Mouse (Mus musculus) heart, embryonic 10.5 days (tissue): Measurements from ENCODE around the gene Esrrb. TPM values are rescaled to one million over a fixed set of nuclear protein-coding genes. Genes with fewer than 3 reads are reported as not detected.
A peak's percentile ranks its signal among the peaks of the same experiment; 100 is the strongest.

Source experiments
- DNase-seq: peaks from one replicate; pipeline ENCODE4 v3.0.0-alpha.2; 2017; ENCODE audit warnings: low spot score
- H3K27ac ChIP-seq: fragments of 300-500 bp; sonication (generic); 2 replicates; pipeline ENCODE4 v1.5.1; 2016; ENCODE audit warnings: mild to moderate bottlenecking
- H3K27me3 ChIP-seq: fragments of 300-500 bp; sonication (generic); 2 replicates; pipeline ENCODE4 v1.6.1; 2016; ENCODE audit warnings: mild to moderate bottlenecking; ENCODE audit not compliant: poor library complexity, insufficient read depth, severe bottlenecking
- H3K36me3 ChIP-seq: fragments of 300-500 bp; sonication (generic); 2 replicates; pipeline ENCODE4 v1.6.1; 2016; ENCODE audit warnings: mild to moderate bottlenecking, moderate library complexity
- H3K4me1 ChIP-seq: fragments of 300-500 bp; sonication (generic); 2 replicates; pipeline ENCODE4 v1.6.1; 2016; ENCODE audit warnings: mild to moderate bottlenecking
- H3K4me3 ChIP-seq: fragments of 300-500 bp; sonication (generic); 2 replicates; pipeline ENCODE4 v1.5.1; 2016; ENCODE audit warnings: mild to moderate bottlenecking, moderate library complexity
- H3K9me3 ChIP-seq: fragments of 300-500 bp; sonication (generic); 2 replicates; pipeline ENCODE4 v1.6.1; 2016; ENCODE audit warnings: mild to moderate bottlenecking, moderate library complexity
- WGBS: fragments of 180-500 bp; shearing (Covaris S2); methylation state at CpG from one replicate; pipeline ENCODE4 v1.1.7; 2016; 5-methylcytosine and 5-hydroxymethylcytosine counted together
- polyA plus RNA-seq: library from polyadenylated mRNA; unstranded; fragments of >200 nt; fragmentation: Nextera tagmentation; extraction: Ambion mirVana; gene quantifications from 2 replicates; pipeline ENCODE4 v1.2.1, GENCODE M21; 2016

The Esrrb gene
- polyA plus RNA-seq, 1 experiment from 2014 or later: 1.6 TPM

GRCm38 (mm10) chr12:86370611-86371383 is 9.9 kb downstream of the Esrrb start:
- Histone ChIP-seq H3K9me3 (no peaks in the 10 kb centered on the region), H3K4me3 (no peak overlapping the region), H3K27me3 (peaks cover 19% of the 10 kb centered on the region), H3K36me3 (no peaks in the 10 kb centered on the region), H3K4me1 (peaks cover 12% of the 10 kb centered on the region; the same call in 1 of the 2 replicates), H3K27ac (no peak overlapping the region)
- 86% methylated on average over 17 of the region's 17 CpGs for WGBS
- DNase-seq: no peak

GRCm38 (mm10) chr12:86374286-86374685 is 13.4 kb downstream of the Esrrb start:
- no peak for DNase-seq
- no peaks in the 10 kb centered on the region for H3K9me3 ChIP-seq
- 79% methylated on average over 8 of the region's 8 CpGs for WGBS
- no peaks in the 10 kb centered on the region for H3K36me3 ChIP-seq
- H3K4me1 ChIP-seq: peaks cover 13% of the 10 kb centered on the region; the same call in 1 of the 2 replicates
- no peak overlapping the region for H3K4me3 ChIP-seq
- no peak overlapping the region for H3K27ac ChIP-seq
- peaks cover 29% of the 10 kb centered on the region for H3K27me3 ChIP-seq

GRCm38 (mm10) chr12:86379672-86380213 is 18.8 kb downstream of the Esrrb start:
- no peaks in the 10 kb centered on the region for H3K9me3 ChIP-seq
- no peak for DNase-seq
- WGBS: 26% methylated on average over 15 of the region's 15 CpGs
- H3K27me3 ChIP-seq: peaks cover 59% of the 10 kb centered on the region
- no peaks in the 10 kb centered on the region for H3K36me3 ChIP-seq
- H3K27ac ChIP-seq: no peak overlapping the region
- peaks cover 26% of the 10 kb centered on the region for H3K4me1 ChIP-seq
- no peak overlapping the region for H3K4me3 ChIP-seq

- Histone ChIP-seq H3K27ac (no peak overlapping the region), H3K36me3 (no peaks in the 10 kb centered on the region), H3K4me3 (no peak overlapping the region), H3K27me3 (peaks cover 35% of the 10 kb centered on the region), H3K9me3 (no peaks in the 10 kb centered on the region), H3K4me1 (peaks cover 20% of the 10 kb centered on the region)
- WGBS: 30% methylated on average over 6 of the region's 6 CpGs
- DNase-seq: no peak
Observed at GRCm38 (mm10) chr12:86383803-86384202, 22.9 kb downstream of the Esrrb start.

GRCm38 (mm10) chr12:86387671-86388270 is 26.9 kb downstream of the Esrrb start:
- WGBS: 63% methylated on average over 10 of the region's 10 CpGs
- H3K36me3 ChIP-seq: no peaks in the 10 kb centered on the region
- no peaks in the 10 kb centered on the region for H3K9me3 ChIP-seq
- H3K27me3 ChIP-seq: peaks cover 8% of the 10 kb centered on the region; the same call in 1 of the 2 replicates
- H3K4me1 ChIP-seq: peaks cover 5% of the 10 kb centered on the region; the same call in 1 of the 2 replicates
- H3K4me3 ChIP-seq: no peak overlapping the region
- DNase-seq: no peak
- no peak overlapping the region for H3K27ac ChIP-seq

GRCm38 (mm10) chr12:86394773-86395172 is 33.9 kb downstream of the Esrrb start:
- peak overlapping the region; percentile 80; the same call in 1 of the 2 replicates for H3K27ac ChIP-seq
- 70% methylated on average over 12 of the region's 12 CpGs for WGBS
- no peak for DNase-seq
- H3K4me1 ChIP-seq: peaks cover 30% of the 10 kb centered on the region
- no peaks in the 10 kb centered on the region for H3K36me3 ChIP-seq
- H3K9me3 ChIP-seq: no peaks in the 10 kb centered on the region
- no peak overlapping the region for H3K4me3 ChIP-seq
- H3K27me3 ChIP-seq: no peaks in the 10 kb centered on the region

GRCm38 (mm10) chr12:86395326-86395725 is 34.4 kb downstream of the Esrrb start:
- Histone ChIP-seq H3K4me1 (peaks cover 30% of the 10 kb centered on the region), H3K27ac (peak overlapping the region; percentile 80), H3K27me3 (no peaks in the 10 kb centered on the region), H3K9me3 (no peaks in the 10 kb centered on the region), H3K36me3 (no peaks in the 10 kb centered on the region), H3K4me3 (no peak overlapping the region)
- 14% methylated on average over 7 of the region's 7 CpGs for WGBS
- no peak for DNase-seq

GRCm38 (mm10) chr12:86398762-86399161 is 37.8 kb downstream of the Esrrb start:
- Histone ChIP-seq H3K9me3 (no peaks in the 10 kb centered on the region), H3K27ac (no peak overlapping the region), H3K27me3 (peaks cover 21% of the 10 kb centered on the region), H3K36me3 (no peaks in the 10 kb centered on the region), H3K4me1 (peaks cover 43% of the 10 kb centered on the region), H3K4me3 (no peak overlapping the region)
- no peak for DNase-seq
- 12% methylated on average over 8 of the region's 8 CpGs for WGBS

GRCm38 (mm10) chr12:86402718-86403117 is 41.8 kb downstream of the Esrrb start:
- 1% methylated on average over 21 of the region's 21 CpGs for WGBS

GRCm38 (mm10) chr12:86421490-86421904 is 60.6 kb downstream of the Esrrb start:
- peak; percentile 79 for DNase-seq
- Histone ChIP-seq H3K9me3 (no peaks in the 10 kb centered on the region), H3K4me3 (peak overlapping the region; percentile 69), H3K36me3 (no peaks in the 10 kb centered on the region), H3K27ac (peak overlapping the region; percentile 56; the same call in 1 of the 2 replicates), H3K27me3 (peaks cover 85% of the 10 kb centered on the region), H3K4me1 (peaks cover 18% of the 10 kb centered on the region)
- under 1% methylated on average over 37 of the region's 37 CpGs for WGBS

More at GRCm38 (mm10) chr12:86402718-86403117, 41.8 kb downstream of the Esrrb start:
- H3K27ac ChIP-seq: no peak overlapping the region
- H3K4me1 ChIP-seq: peaks cover 28% of the 10 kb centered on the region
- H3K27me3 ChIP-seq: peaks cover 28% of the 10 kb centered on the region
- no peaks in the 10 kb centered on the region for H3K9me3 ChIP-seq
- peak; percentile 89 for DNase-seq
- H3K36me3 ChIP-seq: no peaks in the 10 kb centered on the region
- no peak overlapping the region for H3K4me3 ChIP-seq

- H3K27me3 ChIP-seq: peaks cover 89% of the 10 kb centered on the region
- DNase-seq: no peak
- 2% methylated on average over 59 of the region's 59 CpGs for WGBS
- no peaks in the 10 kb centered on the region for H3K36me3 ChIP-seq
- H3K9me3 ChIP-seq: no peaks in the 10 kb centered on the region
- peaks cover 24% of the 10 kb centered on the region for H3K4me1 ChIP-seq
- H3K4me3 ChIP-seq: peak overlapping the region; percentile 69
- no peak overlapping the region for H3K27ac ChIP-seq
Observed at GRCm38 (mm10) chr12:86422166-86422910, 61.4 kb downstream of the Esrrb start.

GRCm38 (mm10) chr12:86423102-86423501 is 62.2 kb downstream of the Esrrb start:
- no peaks in the 10 kb centered on the region for H3K9me3 ChIP-seq
- peaks cover 24% of the 10 kb centered on the region for H3K4me1 ChIP-seq
- H3K4me3 ChIP-seq: no peak overlapping the region; the same call in 1 of the 2 replicates
- WGBS: 4% methylated on average over 13 of the region's 13 CpGs
- DNase-seq: no peak
- peaks cover 86% of the 10 kb centered on the region for H3K27me3 ChIP-seq
- H3K27ac ChIP-seq: no peak overlapping the region
- H3K36me3 ChIP-seq: no peaks in the 10 kb centered on the region
